Mouse (Mus musculus): ENCODE data around the gene Gcgr. TPM values are rescaled to one million over a fixed set of nuclear protein-coding genes. Genes with fewer than 3 reads are reported as not detected.
"Not testable (repeated sequence)": the region's sequence is repeated elsewhere in the genome, so short reads cannot be mapped to it uniquely, and the experiment has no call there.

Gene Gcgr
- polyA plus RNA-seq, 1 experiment: 0.03 TPM

- Histone ChIP-seq H3K9me3 (ENCODE audit: control insufficient read depth, low read length) (no peaks in the 10 kb centered on the region), H3K27me3 (ENCODE audit: control insufficient read depth) (no peaks in the 10 kb centered on the region), H3K4me3 (replicated peaks) (peak overlapping the region; percentile 80), H3K36me3 (ENCODE audit: control insufficient read depth) (no peaks in the 10 kb centered on the region), H3K4me1 (ENCODE audit: control insufficient read depth) (peaks cover 35% of the 10 kb centered on the region)
- TF ChIP-seq GATA1 (IDR thresholded peaks at IDR 0.05; ENCODE audit: low read length): no peak
- TF ChIP-seq TAL1 (IDR thresholded peaks at IDR 0.05; ENCODE audit: low read length): no peak
Measured at GRCm38 (mm10) chr11:120549986-120550809, 19.7 kb downstream of the Gcgr start.

GRCm38 (mm10) chr11:120550810-120551440 lies 20.4 kb downstream of the Gcgr start, which contains the start of gene Ppp1r27:
TSS of gene Ppp1r27 (minus strand) at chr11:120551132.
- Histone ChIP-seq H3K4me1 (ENCODE audit: control insufficient read depth) (peaks cover 35% of the 10 kb centered on the region), H3K4me3 (replicated peaks) (peak within 1 kb of the TSS; percentile 80), H3K36me3 (ENCODE audit: control insufficient read depth) (no peaks in the 10 kb centered on the region), H3K27me3 (ENCODE audit: control insufficient read depth) (no peaks in the 10 kb centered on the region), H3K9me3 (ENCODE audit: control insufficient read depth, low read length) (no peaks in the 10 kb centered on the region)
- TF ChIP-seq GATA1 (IDR thresholded peaks at IDR 0.05; ENCODE audit: low read length): no peak
- TF ChIP-seq TAL1 (IDR thresholded peaks at IDR 0.05; ENCODE audit: low read length): no peak

GRCm38 (mm10) chr11:120552736-120553135 lies 22.2 kb downstream of the Gcgr start:
- Histone ChIP-seq H3K9me3 (ENCODE audit: control insufficient read depth, low read length) (0 out of 2 replicates have a peak, but pooled peaks cover 2% of the 10 kb centered on the region), H3K27me3 (ENCODE audit: control insufficient read depth) (no peaks in the 10 kb centered on the region), H3K4me1 (ENCODE audit: control insufficient read depth) (peaks cover 29% of the 10 kb centered on the region), H3K4me3 (replicated peaks) (no peak overlapping the region), H3K36me3 (ENCODE audit: control insufficient read depth) (no peaks in the 10 kb centered on the region)
- no peak for TF ChIP-seq GATA1 (IDR thresholded peaks at IDR 0.05; ENCODE audit: low read length)
- TF ChIP-seq TAL1 (IDR thresholded peaks at IDR 0.05; ENCODE audit: low read length): no peak

- no peak overlapping the region for H3K4me3 ChIP-seq (replicated peaks)
- H3K4me1 ChIP-seq (ENCODE audit: control insufficient read depth): peaks cover 10% of the 10 kb centered on the region
- H3K36me3 ChIP-seq (ENCODE audit: control insufficient read depth): peaks cover 8% of the 10 kb centered on the region
- TF ChIP-seq GATA1 (IDR thresholded peaks at IDR 0.05; ENCODE audit: low read length) (no peak), TAL1 (IDR thresholded peaks at IDR 0.05; ENCODE audit: low read length) (no peak)
- H3K27me3 ChIP-seq (ENCODE audit: control insufficient read depth): no peaks in the 10 kb centered on the region
- 0 out of 2 replicates have a peak, but pooled peaks cover 2% of the 10 kb centered on the region for H3K9me3 ChIP-seq (ENCODE audit: control insufficient read depth, low read length)
Measured at GRCm38 (mm10) chr11:120554834-120555233, 24.3 kb downstream of the Gcgr start.

- Histone ChIP-seq H3K4me1 (ENCODE audit: control insufficient read depth) (peaks cover 6% of the 10 kb centered on the region), H3K27me3 (ENCODE audit: control insufficient read depth) (no peaks in the 10 kb centered on the region), H3K4me3 (replicated peaks) (no peak overlapping the region), H3K9me3 (ENCODE audit: control insufficient read depth, low read length) (0 out of 2 replicates have a peak, but pooled peaks cover 2% of the 10 kb centered on the region), H3K36me3 (ENCODE audit: control insufficient read depth) (peaks cover 12% of the 10 kb centered on the region)
- TF ChIP-seq GATA1 (IDR thresholded peaks at IDR 0.05; ENCODE audit: low read length) (no peak), TAL1 (IDR thresholded peaks at IDR 0.05; ENCODE audit: low read length) (no peak)
Measured at GRCm38 (mm10) chr11:120555260-120555659, 24.8 kb downstream of the Gcgr start.

GRCm38 (mm10) chr11:120558843-120559242 lies 28.3 kb downstream of the Gcgr start:
- H3K36me3 ChIP-seq (ENCODE audit: control insufficient read depth): peaks cover 48% of the 10 kb centered on the region
- not testable (repeated sequence) for H3K4me3 ChIP-seq (replicated peaks); H3K4me1 ChIP-seq (ENCODE audit: control insufficient read depth); H3K27me3 ChIP-seq (ENCODE audit: control insufficient read depth); H3K9me3 ChIP-seq (ENCODE audit: control insufficient read depth, low read length)

GRCm38 (mm10) chr11:120560952-120561728 lies 30.6 kb downstream of the Gcgr start:
- no peak for TF ChIP-seq TAL1 (IDR thresholded peaks at IDR 0.05; ENCODE audit: low read length)
- TF ChIP-seq GATA1 (IDR thresholded peaks at IDR 0.05; ENCODE audit: low read length): no peak
- no peak overlapping the region for H3K4me3 ChIP-seq (replicated peaks)
- peaks cover 69% of the 10 kb centered on the region for H3K36me3 ChIP-seq (ENCODE audit: control insufficient read depth)

GRCm38 (mm10) chr11:120562949-120563348 lies 32.5 kb downstream of the Gcgr start:
- H3K36me3 ChIP-seq (ENCODE audit: control insufficient read depth): peaks cover 87% of the 10 kb centered on the region
- no peak overlapping the region for H3K4me3 ChIP-seq (replicated peaks)
- no peaks in the 10 kb centered on the region for H3K27me3 ChIP-seq (ENCODE audit: control insufficient read depth)
- H3K4me1 ChIP-seq (ENCODE audit: control insufficient read depth): peaks cover 2% of the 10 kb centered on the region
- TF ChIP-seq TAL1 (IDR thresholded peaks at IDR 0.05; ENCODE audit: low read length) (no peak), GATA1 (IDR thresholded peaks at IDR 0.05; ENCODE audit: low read length) (no peak)
- no peaks in the 10 kb centered on the region for H3K9me3 ChIP-seq (ENCODE audit: control insufficient read depth, low read length)

More at GRCm38 (mm10) chr11:120560952-120561728, 30.6 kb downstream of the Gcgr start:
- 0 out of 2 replicates have a peak, but pooled peaks cover 2% of the 10 kb centered on the region for H3K9me3 ChIP-seq (ENCODE audit: control insufficient read depth, low read length)
- peaks cover 2% of the 10 kb centered on the region; the same call in 1 of the 2 replicates for H3K4me1 ChIP-seq (ENCODE audit: control insufficient read depth)
- no peaks in the 10 kb centered on the region for H3K27me3 ChIP-seq (ENCODE audit: control insufficient read depth)

Measured in erythroblast, embryonic 14.5 days (primary cell).